Comparison of ENCODE assay signal across 26 mouse cellular contexts in the genomic region with DNA sequence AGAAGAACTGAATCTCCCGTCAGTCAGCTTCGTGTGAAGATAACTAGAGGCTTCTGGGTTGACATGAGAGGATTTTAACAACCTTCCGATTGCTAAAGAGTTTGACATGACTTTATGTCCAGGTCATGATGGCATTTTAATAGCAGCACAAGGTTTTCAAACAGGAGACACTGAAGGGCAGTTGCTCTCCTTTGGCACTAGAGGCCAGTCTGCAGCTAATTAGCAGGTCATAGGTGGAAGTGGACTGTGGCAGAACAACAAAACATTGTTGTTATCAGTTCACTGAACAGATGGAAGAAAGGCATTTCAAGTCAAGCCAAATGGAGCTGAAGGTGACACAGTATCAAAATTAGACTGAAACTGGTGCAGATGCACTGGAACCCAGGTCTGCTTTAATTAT. TPM values are rescaled to one million over a fixed set of nuclear protein-coding genes. Genes with fewer than 3 reads are reported as not detected.
DNase-seq lines count a peak whose midpoint lies in the region; ATAC-seq lines count a peak whose summit lies in the region.
"Had no signal": no experiment of that assay in that cellular context is flagged by ENCODE, and none has a peak within 500 bp of the region (broad histone marks: within the 10 kb centered on the region; RNA-seq: fewer than 3 reads in every experiment).

No protein-coding gene starts in this region.

- intact Hi-C loops in heart, postnatal 25 days (cut with DNase I): no loop called here

- DNase-seq in heart, adult 11 months: peak; percentile 7
- DNase-seq in heart, postnatal 25 days (ENCODE audit: low spot score): no peak
- DNase-seq in kidney, adult 9 months: peak; percentile 33
- peak; percentile 5 for DNase-seq in lung, postnatal 36 days
- DNase-seq in lung, postnatal 14 days: no peak
- DNase-seq: adrenal gland, postnatal 10 days; B cell, adult 2 months; cerebellum, adult 18-20 months; heart, postnatal 36 days; kidney, postnatal 4 days; layer of hippocampus, adult 9-11 months; liver had no signal

- no peaks in the 10 kb centered on the region for H3K9me3 ChIP-seq in kidney, embryonic 15.5 days (replicated peaks)
- H3K9me3 ChIP-seq in midbrain, embryonic 13.5 days: no peaks in the 10 kb centered on the region
- H3K9me3 ChIP-seq: embryonic facial prominence, embryonic 13.5 days; forebrain, embryonic 12.5 days; heart, embryonic 13.5 days; intestine, embryonic 15.5 days; limb, embryonic 10.5 days; liver, embryonic 15.5 days; neural tube, embryonic 15.5 days had no signal

- no peak overlapping the region for H3K9ac ChIP-seq in kidney, embryonic 15.5 days
- H3K9ac ChIP-seq in midbrain, embryonic 13.5 days (replicated peaks): no peak overlapping the region
- H3K9ac ChIP-seq: embryonic facial prominence, embryonic 13.5 days; forebrain, embryonic 12.5 days; heart, embryonic 13.5 days; hindbrain, embryonic 14.5 days; intestine, embryonic 15.5 days; liver, embryonic 15.5 days; neural tube, embryonic 15.5 days had no signal

- peaks cover 6% of the 10 kb centered on the region for H3K4me1 ChIP-seq in kidney, embryonic 15.5 days
- peaks cover 5% of the 10 kb centered on the region for H3K4me1 ChIP-seq in midbrain, embryonic 13.5 days (replicated peaks)

- 66% methylated on average over 3 of the region's 3 CpGs for WGBS in kidney, embryonic 15.5 days
- WGBS in midbrain, embryonic 13.5 days: 91% methylated on average over 3 of the region's 3 CpGs

- no peaks in the 10 kb centered on the region for H3K36me3 ChIP-seq in kidney, embryonic 15.5 days
- H3K36me3 ChIP-seq in midbrain, embryonic 13.5 days: no peaks in the 10 kb centered on the region
- H3K36me3 ChIP-seq: embryonic facial prominence, embryonic 13.5 days; forebrain, embryonic 12.5 days; heart, embryonic 13.5 days; intestine, embryonic 15.5 days; limb, embryonic 10.5 days; liver, embryonic 15.5 days; neural tube, embryonic 15.5 days had no signal

- H3K4me2 ChIP-seq in kidney, embryonic 15.5 days: no peak overlapping the region
- H3K4me2 ChIP-seq in midbrain, embryonic 13.5 days (replicated peaks): no peak overlapping the region
- H3K4me2 ChIP-seq: embryonic facial prominence, embryonic 13.5 days; forebrain, embryonic 12.5 days; heart, embryonic 13.5 days; hindbrain, embryonic 14.5 days; intestine, embryonic 15.5 days; liver, embryonic 15.5 days; midbrain, embryonic 11.5 days; neural tube, embryonic 15.5 days had no signal

- no peak overlapping the region for H3K4me3 ChIP-seq in kidney, embryonic 15.5 days (replicated peaks)
- H3K4me3 ChIP-seq in midbrain, embryonic 13.5 days (replicated peaks): no peak overlapping the region
- H3K4me3 ChIP-seq: embryonic facial prominence, embryonic 13.5 days; erythroblast, embryonic 14.5 days; forebrain, embryonic 12.5 days; heart, embryonic 13.5 days; intestine, embryonic 15.5 days; limb, embryonic 10.5 days; liver, embryonic 15.5 days; neural tube, embryonic 15.5 days had no signal

- H3K27me3 ChIP-seq in kidney, embryonic 15.5 days: no peaks in the 10 kb centered on the region
- no peaks in the 10 kb centered on the region for H3K27me3 ChIP-seq in midbrain, embryonic 13.5 days
- H3K27me3 ChIP-seq: embryonic facial prominence, embryonic 13.5 days; forebrain, embryonic 12.5 days; heart, embryonic 13.5 days; liver, embryonic 15.5 days; neural tube, embryonic 15.5 days had no signal

- no peak for ATAC-seq in kidney, embryonic 15.5 days (replicated peaks; ENCODE audit: low FRiP score)
- no peak for ATAC-seq in midbrain, embryonic 13.5 days
- ATAC-seq: activated CD4-positive, CD25-positive, alpha-beta regulatory T cell, adult 4 months; intestine, embryonic 15.5 days had no signal

- no peak overlapping the region for H3K27ac ChIP-seq in kidney, embryonic 15.5 days
- no peak overlapping the region for H3K27ac ChIP-seq in midbrain, embryonic 13.5 days
- H3K27ac ChIP-seq: embryonic facial prominence, embryonic 13.5 days; forebrain, embryonic 12.5 days; heart, embryonic 13.5 days; hindbrain, embryonic 14.5 days; intestine, embryonic 15.5 days; limb, embryonic 10.5 days; liver, embryonic 15.5 days; neural tube, embryonic 15.5 days had no signal

RNA-seq across cellular contexts. Expression of a gene that starts 4.0 kb away (rescaled TPM):
- total RNA-seq in heart, postnatal 25 days (2021): 10 to 100 TPM; 23.4 to 29.8 TPM
- 42.2 and 45.6 TPM in 2 replicates for polyA plus RNA-seq in kidney, embryonic 15.5 days (2015; fragmentation: Nextera tagmentation; extraction: Ambion mirVana)
- 35.9 and 45.9 TPM in 2 replicates for polyA plus RNA-seq in midbrain, embryonic 13.5 days (2015; fragmentation: Nextera tagmentation; extraction: Ambion mirVana)

RNA-seq across cellular contexts. Expression of a gene that starts 41.8 kb away (rescaled TPM):
- not detected for total RNA-seq in heart, postnatal 25 days (2021)
- 3.1 and 3.6 TPM in 2 replicates for polyA plus RNA-seq in kidney, embryonic 15.5 days (2015; fragmentation: Nextera tagmentation; extraction: Ambion mirVana)
- 2.5 and 3.5 TPM in 2 replicates for polyA plus RNA-seq in midbrain, embryonic 13.5 days (2015; fragmentation: Nextera tagmentation; extraction: Ambion mirVana)
- polyA plus RNA-seq: activated CD4-positive, CD25-positive, alpha-beta regulatory T cell, adult 4 months; erythroblast, embryonic 14.5 days; small intestine, adult 2 months had no signal

Comparison
In these comparisons a context has a peak if more than half of its experiments do, and no peak if none do; other contexts are left out.
1. DNase-seq: peak in heart, adult 11 months (single experiment), kidney, adult 9 months (single experiment) and lung, postnatal 36 days (single experiment); none in heart, postnatal 25 days (single experiment) and lung, postnatal 14 days (single experiment).